Comparison of ENCODE assay signal across 8 mouse cellular contexts in the genomic region with DNA sequence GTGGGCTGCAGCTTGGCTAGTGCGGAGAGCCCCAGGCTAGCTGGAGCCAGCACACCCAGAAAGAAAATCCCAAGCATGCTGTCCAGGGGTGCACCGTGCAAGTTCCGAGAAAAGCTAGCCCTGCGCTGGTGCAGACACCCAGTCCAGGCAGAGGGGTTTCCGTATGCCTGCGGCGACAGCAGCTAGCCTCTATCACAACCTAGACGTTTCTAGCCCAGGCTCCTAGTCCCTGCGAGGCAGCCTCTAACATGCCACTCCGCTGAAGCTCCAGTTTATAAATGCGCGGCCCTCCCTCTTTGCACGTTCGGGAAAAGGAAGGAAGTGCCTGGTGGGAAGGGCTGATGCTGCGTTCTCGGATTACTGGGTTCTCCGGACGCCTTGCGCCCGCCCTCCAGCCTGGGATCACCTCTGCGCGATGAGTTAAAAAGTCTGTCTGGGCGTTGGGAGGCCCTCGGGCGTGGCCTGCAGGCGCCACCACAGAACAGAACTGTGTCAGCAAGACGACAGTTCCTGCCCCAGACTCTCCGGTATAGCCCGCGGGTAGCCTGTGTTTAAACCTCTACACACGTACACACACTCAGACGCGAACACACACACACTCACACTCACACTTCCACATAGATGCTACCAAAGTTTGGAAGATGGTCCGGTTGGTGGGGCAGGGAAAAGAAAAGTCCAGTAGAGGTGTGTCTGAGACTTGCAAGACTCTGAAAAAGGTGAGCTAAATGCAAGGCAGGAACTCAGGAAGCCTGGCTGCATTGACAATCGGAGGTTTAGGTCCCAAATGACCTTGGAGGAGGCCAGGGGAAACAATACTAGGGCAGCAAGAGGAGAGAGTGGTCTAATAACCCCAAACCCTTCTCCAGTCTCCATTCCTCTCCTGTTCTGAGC. TPM values are rescaled to one million over a fixed set of nuclear protein-coding genes. Genes with fewer than 3 reads are reported as not detected.
DNase-seq lines count a peak whose midpoint lies in the region; ATAC-seq and TF ChIP-seq lines count a peak whose summit lies in the region.

A gene (minus strand): TSS at position 319 of the 891 bp plus-strand sequence.

- TF ChIP-seq EP300 in liver, embryonic 14.5 days (IDR thresholded peaks at IDR 0.05; ENCODE audit: low read depth) = no peak

- no peak for TF ChIP-seq CTCF in cortical plate, adult 2 months (IDR thresholded peaks at IDR 0.05; ENCODE audit: extremely low read depth, insufficient read depth, low read length)
- TF ChIP-seq CTCF in liver, embryonic 14.5 days (IDR thresholded peaks at IDR 0.05; ENCODE audit: low read depth) = no peak
- TF ChIP-seq CTCF in thymus, adult 2 months (IDR thresholded peaks at IDR 0.05; ENCODE audit: borderline replicate concordance, control insufficient read depth, extremely low read depth, insufficient read depth, low read length, poor library complexity) = no peak

- H3K9ac ChIP-seq in intestine, embryonic 16.5 days (ENCODE audit: low read depth, low read length) = peak within 1 kb of the TSS; percentile 70
- no peak within 1 kb of the TSS for H3K9ac ChIP-seq in liver, embryonic 14.5 days (replicated peaks)

- peak; percentile 71 for DNase-seq in R1 (ENCODE audit: low read depth, low spot score)
- DNase-seq in heart, adult 11 months = peak; percentile 99
- DNase-seq in liver, embryonic 14.5 days (ENCODE audit: low read depth in 3 of 3, low spot score in 3 of 3) = no peak
- DNase-seq in thymus, adult 2 months = peak; percentile 19
- no peak for DNase-seq in frontal cortex, postnatal 25 days (ENCODE audit: low spot score in 2 of 2)

- no peaks in the 10 kb centered on the region for H3K4me1 ChIP-seq in cortical plate, adult 2 months (ENCODE audit: control insufficient read depth, insufficient read depth, low read length)
- H3K4me1 ChIP-seq in intestine, embryonic 16.5 days (ENCODE audit: control insufficient read depth, insufficient read depth, low read length) = peaks cover 17% of the 10 kb centered on the region
- H3K4me1 ChIP-seq in liver, embryonic 14.5 days (replicated peaks; ENCODE audit: control insufficient read depth in 2 of 2, insufficient read depth in 2 of 2, low read length in 1 of 2) = peaks cover 0 to 3% of the 10 kb centered on the region in 2 experiments; a peak in 1 of 4 replicates
- peaks cover 3% of the 10 kb centered on the region for H3K4me1 ChIP-seq in thymus, adult 2 months (replicated peaks; ENCODE audit: control insufficient read depth, insufficient read depth, low read length)

- H3K27me3 ChIP-seq in intestine, embryonic 16.5 days (replicated peaks; ENCODE audit: control insufficient read depth, insufficient read depth, low read length) = peaks cover 7% of the 10 kb centered on the region; the same call in 1 of the 2 replicates
- peaks cover 14% of the 10 kb centered on the region for H3K27me3 ChIP-seq in liver, embryonic 14.5 days (ENCODE audit: control insufficient read depth, insufficient read depth, low read length)
- no peaks in the 10 kb centered on the region; the same call in 1 of the 2 replicates for H3K27me3 ChIP-seq in thymus, adult 2 months (ENCODE audit: control insufficient read depth, insufficient read depth, low read length)

- H3K4me3 ChIP-seq in cortical plate, adult 2 months (ENCODE audit: insufficient read depth, low read length) = peak within 1 kb of the TSS; percentile 0; the same call in 1 of the 2 replicates
- peak within 1 kb of the TSS; percentile 54 for H3K4me3 ChIP-seq in intestine, embryonic 16.5 days (ENCODE audit: low read length)
- H3K4me3 ChIP-seq in liver, embryonic 14.5 days (ENCODE audit: insufficient read depth in 1 of 2, low read depth in 2 of 2, low read length in 2 of 2) = peak within 1 kb of the TSS; percentile 34 to 39
- peak within 1 kb of the TSS; percentile 6; the same call in 1 of the 2 replicates for H3K4me3 ChIP-seq in thymus, adult 2 months (ENCODE audit: control insufficient read depth, insufficient read depth, low read length)

- peak within 1 kb of the TSS; percentile 83 for H3K4me2 ChIP-seq in intestine, embryonic 16.5 days (ENCODE audit: low read depth, low read length)
- peak within 1 kb of the TSS; percentile 57 for H3K4me2 ChIP-seq in liver, embryonic 14.5 days (ENCODE audit: low read depth)

- WGBS in intestine, embryonic 16.5 days = 4% methylated on average over 35 of the region's 35 CpGs
- under 1% methylated on average over 35 of the region's 35 CpGs for WGBS in liver, embryonic 14.5 days (ENCODE audit: insufficient replicate concordance)
- WGBS in thymus, adult 2 months = 3% methylated on average over 35 of the region's 35 CpGs

- no peaks in the 10 kb centered on the region for H3K36me3 ChIP-seq in intestine, embryonic 16.5 days (ENCODE audit: control insufficient read depth, insufficient read depth, low read length)
- H3K36me3 ChIP-seq in liver, embryonic 14.5 days (replicated peaks; ENCODE audit: control insufficient read depth, insufficient read depth, low read depth) = no peaks in the 10 kb centered on the region
- no peaks in the 10 kb centered on the region for H3K36me3 ChIP-seq in thymus, adult 2 months (ENCODE audit: control insufficient read depth, insufficient read depth, low read length)

- no peaks in the 10 kb centered on the region for H3K9me3 ChIP-seq in intestine, embryonic 16.5 days (ENCODE audit: control insufficient read depth, low read length)
- no peaks in the 10 kb centered on the region for H3K9me3 ChIP-seq in liver, embryonic 14.5 days (ENCODE audit: control insufficient read depth, low read length)

- peak within 1 kb of the TSS; percentile 26; the same call in 1 of the 2 replicates for H3K27ac ChIP-seq in cortical plate, adult 2 months (ENCODE audit: insufficient read depth, low read length)
- peak within 1 kb of the TSS; percentile 71 for H3K27ac ChIP-seq in intestine, embryonic 16.5 days (ENCODE audit: low read length)
- no peak within 1 kb of the TSS for H3K27ac ChIP-seq in liver, embryonic 14.5 days
- H3K27ac ChIP-seq in thymus, adult 2 months (ENCODE audit: control insufficient read depth, insufficient read depth, low read length) = no peak within 1 kb of the TSS

- TF ChIP-seq POLR2A in cortical plate, adult 2 months (IDR thresholded peaks at IDR 0.05; ENCODE audit: extremely low read depth, insufficient read depth, low read length) = 0 out of 2 replicates have a peak, but pooled peaks have one; percentile 50
- no peak for TF ChIP-seq POLR2A in thymus, adult 2 months (IDR thresholded peaks at IDR 0.05; ENCODE audit: control insufficient read depth, extremely low read depth, insufficient read depth, low read length, poor library complexity)

- peak; percentile 81 for ATAC-seq in intestine, embryonic 16.5 days
- peak; percentile 66 for ATAC-seq in liver, embryonic 14.5 days (ENCODE audit: insufficient read depth)
- peak; percentile 72 for ATAC-seq in monocyte, adult 5-6 weeks (replicated peaks; ENCODE audit: insufficient number of reproducible peaks, low FRiP score, low TSS enrichment, poor library complexity, severe bottlenecking)

RNA-seq across cellular contexts. Expression of the gene that starts here (rescaled TPM):
- polyA plus RNA-seq in cortical plate, adult 2 months (2012; rRNA removed) = 10.0 and 14.4 TPM in 2 replicates
- polyA plus RNA-seq in intestine, embryonic 16.5 days (2015; fragmentation: Nextera tagmentation; extraction: Ambion mirVana) = 46.6 and 46.8 TPM in 2 replicates
- 0.67 and 0.74 TPM in 2 replicates for polyA plus RNA-seq in liver, embryonic 14.5 days (2012; rRNA removed)
- 0.95 and 1.4 TPM in 2 replicates for polyA plus RNA-seq in liver, embryonic 14.5 days (2014; fragmentation: Nextera tagmentation; extraction: Ambion mirVana)
- total RNA-seq in monocyte, adult 5-6 weeks (2017) = 64.1 to 101 TPM (median 81.2 TPM) in 3 replicates
- 9.2 and 13.1 TPM in 2 replicates for polyA plus RNA-seq in thymus, adult 2 months (2012; rRNA removed)

Comparison
In these comparisons a context has a peak if more than half of its experiments do, and no peak if none do; other contexts are left out.
1. DNase-seq: peak in R1 (single experiment), heart, adult 11 months (single experiment) and thymus, adult 2 months (single experiment); none in liver, embryonic 14.5 days (0 of 3) and frontal cortex, postnatal 25 days (0 of 2).
2. H3K27ac ChIP-seq: peak in cortical plate, adult 2 months (single experiment) and intestine, embryonic 16.5 days (single experiment); none in liver, embryonic 14.5 days (single experiment) and thymus, adult 2 months (single experiment).
3. H3K4me3 ChIP-seq: peak in every context shown above with its lines; median percentile 54 in intestine, embryonic 16.5 days; 36 in liver, embryonic 14.5 days; 6 in thymus, adult 2 months; 0 in cortical plate, adult 2 months.
4. Peak in every context shown above with its lines, with median percentiles within 50 percentile points of each other: ATAC-seq.